Mouse (Mus musculus): ENCODE measurements around the gene Vmn1r130. TPM values are rescaled to one million over a fixed set of nuclear protein-coding genes. Genes with fewer than 3 reads are reported as not detected.
"Not testable (repeated sequence)": the region's sequence is repeated elsewhere in the genome, so short reads cannot be mapped to it uniquely, and the experiment has no call there.

Gene Vmn1r130
- total RNA-seq (2017), result not detected in 2 replicates

DNA sequence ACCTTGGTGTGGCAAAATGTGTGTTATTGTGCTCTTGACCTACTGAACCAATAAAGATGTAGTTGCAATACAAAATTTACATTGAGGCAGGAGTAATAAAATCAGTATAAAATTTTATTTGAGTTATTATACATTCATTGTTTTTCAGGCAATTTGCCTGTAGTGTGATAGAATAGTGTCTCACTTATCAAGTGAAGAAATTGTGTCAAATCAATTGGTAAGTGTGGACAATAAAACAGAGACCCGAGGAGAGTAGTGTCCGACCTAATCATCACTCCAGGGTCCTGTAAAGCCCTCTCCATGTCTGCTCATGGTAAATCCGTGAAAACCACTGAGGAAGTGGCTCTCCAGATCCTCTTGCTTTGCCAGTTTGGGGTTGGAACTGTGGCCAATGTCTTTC, at the start of gene Vmn1r130:
Vmn1r130 (plus strand) TSS at position 301 of the 400 bp plus-strand sequence.
- ATAC-seq (replicated peaks; ENCODE audit: low read depth, poor library complexity, severe bottlenecking), result not testable (repeated sequence)

DNA sequence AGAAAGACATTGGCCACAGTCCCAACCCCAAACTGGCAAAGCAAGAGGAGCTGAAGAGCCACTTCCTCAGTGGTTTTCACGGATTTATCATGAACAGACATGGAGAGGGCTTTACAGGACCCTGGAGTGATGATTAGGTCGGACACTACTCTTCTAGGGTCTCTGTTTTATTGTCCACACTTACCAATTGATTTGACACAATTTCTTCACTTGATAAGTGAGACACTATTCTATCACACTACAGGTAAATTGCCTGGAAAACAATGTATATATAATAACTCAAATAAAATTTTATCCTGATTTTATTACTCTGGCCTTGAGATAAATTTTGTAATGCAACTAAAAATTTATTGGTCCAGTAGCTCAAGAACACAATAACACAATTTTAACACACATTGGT, 34.4 kb downstream of the Vmn1r130 start, which contains the start of gene Vmn1r131:
Vmn1r131 (minus strand) TSS at position 101 of the 400 bp plus-strand sequence.
- not testable (repeated sequence) for ATAC-seq (replicated peaks; ENCODE audit: low read depth, poor library complexity, severe bottlenecking)

Other genes with a start within 250 kb of the Vmn1r130 start
- gene Vmn1r125, start 239.6 kb upstream of the Vmn1r130 start, total RNA-seq (2017), result not detected in 2 replicates
- not detected in 2 replicates for gene Vmn1r126, start 210.3 kb upstream of the Vmn1r130 start, total RNA-seq (2017)
- not detected in 2 replicates for gene Vmn1r127, start 191.9 kb upstream of the Vmn1r130 start, total RNA-seq (2017)
- gene Vmn1r128, start 162.4 kb upstream of the Vmn1r130 start, total RNA-seq (2017), result not detected in 2 replicates
- not detected in 2 replicates for gene Vmn1r129, start 150.5 kb upstream of the Vmn1r130 start, total RNA-seq (2017)
- gene Gm6882, start 79.0 kb upstream of the Vmn1r130 start, total RNA-seq (2017), result not detected in 2 replicates
- not detected in 2 replicates for gene Vmn1r131, start 34.3 kb downstream of the Vmn1r130 start, total RNA-seq (2017)
- not detected in 2 replicates for gene Vmn1r132, start 102.3 kb downstream of the Vmn1r130 start, total RNA-seq (2017)
- not detected in 2 replicates for gene Gm4175, start 249.7 kb downstream of the Vmn1r130 start, total RNA-seq (2017)